Mouse (Mus musculus) small intestine, adult 2 months (tissue): ENCODE results near the gene Gm11627. TPM values are rescaled to one million over a fixed set of nuclear protein-coding genes. Genes with fewer than 3 reads are reported as not detected.
"Not testable (repeated sequence)": the region's sequence is repeated elsewhere in the genome, so short reads cannot be mapped to it uniquely, and the experiment has no call there.

Source experiments
- H3K27ac ChIP-seq: fragments of 200-500 bp; 2 replicates; pipeline ENCODE4 v1.5.1; 2012; ENCODE audit warnings: low read depth, low read length, control low read depth, inconsistent platforms; ENCODE audit not compliant: insufficient read depth
- H3K27me3 ChIP-seq: fragments of 200-500 bp; 2 replicates; pipeline ENCODE4 v1.6.1; 2012; ENCODE audit warnings: mild to moderate bottlenecking, moderate library complexity, low read length, inconsistent platforms; ENCODE audit not compliant: control insufficient read depth, insufficient read depth
- H3K36me3 ChIP-seq: fragments of 200-500 bp; 2 replicates; pipeline ENCODE4 v1.6.1; 2012; ENCODE audit warnings: mild to moderate bottlenecking, low read length, control low read depth, inconsistent platforms; ENCODE audit not compliant: control insufficient read depth, insufficient read depth
- H3K4me1 ChIP-seq: fragments of 200-500 bp; 2 replicates; pipeline ENCODE4 v1.6.1; 2012; ENCODE audit warnings: low read length, inconsistent platforms, mixed read lengths; ENCODE audit not compliant: control insufficient read depth, insufficient read depth, insufficient read length
- H3K4me3 ChIP-seq: fragments of 200-500 bp; 2 replicates; pipeline ENCODE4 v1.5.1; 2012; ENCODE audit warnings: low read depth, mild to moderate bottlenecking, control low read depth, inconsistent platforms, low read length, moderate library complexity
- CTCF ChIP-seq: fragments of 200-500 bp; IDR thresholded peaks from 2 replicates; pipeline ENCODE4 v1.5.1; 2012; ENCODE audit warnings: low read depth, mild to moderate bottlenecking, control low read depth, inconsistent platforms, low read length, moderate library complexity, mixed read lengths; ENCODE audit not compliant: insufficient replicate concordance, insufficient read length; ENCODE audit errors: extremely low read depth
- POLR2A ChIP-seq: fragments of 200-500 bp; IDR thresholded peaks from 2 replicates; pipeline ENCODE4 v1.6.1; 2012; ENCODE audit warnings: low read depth, mild to moderate bottlenecking, control low read depth, inconsistent platforms, low read length, moderate library complexity
- WGBS: fragments of 180-500 bp; shearing (Covaris S2); methylation state at CpG from one replicate; pipeline ENCODE4 v1.1.7; 2018; 5-methylcytosine and 5-hydroxymethylcytosine counted together
- polyA plus RNA-seq: library from polyadenylated mRNA; depleted of rRNA; stranded (reverse); fragments of >200 nt; gene quantifications from 2 replicates; pipeline ENCODE4 v1.2.3, GENCODE M21; 2012

The Gm11627 gene
- polyA plus RNA-seq, 1 experiment = 0.51 TPM

GRCm38 (mm10) chr11:102556716-102557074, 22.6 kb downstream of the Gm11627 start:
- TF ChIP-seq CTCF (no peak), POLR2A (no peak)
- H3K4me3 ChIP-seq = no peak overlapping the region
- peaks cover 6% of the 10 kb centered on the region; the same call in 1 of the 2 replicates for H3K4me1 ChIP-seq
- H3K27ac ChIP-seq = peak overlapping the region; percentile 73
- whole genome bisulfite sequencing = 0% methylated on average over 3 of the region's 3 CpGs
- no peaks in the 10 kb centered on the region for H3K36me3 ChIP-seq
- H3K27me3 ChIP-seq = no peaks in the 10 kb centered on the region

DNA sequence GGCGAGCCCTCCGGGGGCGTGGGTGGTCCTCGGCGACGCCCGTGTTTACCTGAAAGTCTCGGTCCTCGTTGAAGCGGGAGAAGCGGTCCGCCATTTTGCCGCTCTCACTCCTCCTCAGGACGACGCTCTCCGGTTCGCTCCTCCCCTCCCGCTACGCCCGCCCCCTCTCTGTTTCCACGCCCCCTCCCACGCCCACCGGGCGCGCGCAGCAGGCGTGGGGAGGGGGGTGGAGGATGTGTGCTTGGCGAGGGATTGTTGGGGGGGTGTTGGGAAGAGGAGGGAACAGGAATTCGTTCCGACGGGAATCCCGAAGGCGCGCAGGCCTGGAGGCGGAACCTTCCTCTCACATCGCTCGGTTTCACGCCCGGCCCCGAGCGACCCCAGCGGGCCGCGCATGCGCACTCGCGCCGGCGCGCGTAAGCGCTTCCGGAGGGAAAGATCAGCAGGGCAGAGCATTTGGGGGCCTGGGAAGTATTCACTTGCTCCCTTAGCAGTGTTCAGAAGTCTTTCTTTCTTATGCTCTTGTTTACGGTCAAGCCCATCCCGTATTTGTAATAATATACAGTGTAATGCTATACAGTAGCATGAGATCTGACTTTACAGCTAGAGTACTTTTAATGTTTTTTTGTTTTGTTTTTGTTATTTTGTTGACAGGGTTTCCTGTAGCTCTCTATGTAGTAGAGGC, 23.1 kb downstream of the Gm11627 start, which contains the start of gene Gpatch8:
Gene Gpatch8 (minus strand): TSS at position 362 of the 685 bp plus-strand sequence.
- under 1% methylated on average over 53 of the region's 55 CpGs for WGBS
- Histone ChIP-seq H3K27ac (peak within 1 kb of the TSS; percentile 73), H3K36me3 (no peaks in the 10 kb centered on the region), H3K27me3 (no peaks in the 10 kb centered on the region), H3K4me1 (peaks cover 6% of the 10 kb centered on the region; the same call in 1 of the 2 replicates), H3K4me3 (peak within 1 kb of the TSS; percentile 96)
- TF ChIP-seq CTCF (no peak), POLR2A (peak; percentile 76)

DNA sequence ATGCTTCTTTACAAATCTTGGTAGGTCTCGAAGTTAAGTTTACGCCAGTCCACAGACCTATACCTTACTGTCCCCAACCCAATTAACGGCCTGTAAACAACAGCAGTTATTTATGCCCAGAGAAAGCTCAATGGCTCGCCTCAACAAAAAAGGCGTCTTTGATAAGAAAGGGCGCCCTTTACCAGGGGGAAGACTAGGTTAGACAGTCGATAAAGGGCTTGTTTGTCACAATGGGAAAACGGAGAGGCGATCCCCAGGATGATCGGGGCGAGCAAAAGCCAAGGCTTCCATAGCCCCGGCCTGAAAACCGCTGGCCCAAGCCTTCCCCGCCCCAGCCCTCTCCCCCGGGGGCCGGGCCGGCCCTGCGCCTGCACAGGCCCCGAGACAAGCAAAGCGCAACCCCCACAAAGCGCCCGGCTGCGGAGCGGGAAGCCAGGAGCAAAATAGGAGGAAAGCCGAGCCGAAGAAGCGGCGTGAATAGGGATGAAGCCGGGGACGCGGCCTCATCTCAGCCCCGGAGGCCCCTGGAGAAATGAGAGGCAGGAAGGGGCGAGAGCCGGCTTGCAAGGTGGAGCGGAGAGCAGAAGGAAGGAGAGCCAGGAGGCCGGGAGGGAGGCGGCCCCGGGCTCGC, 23.7 kb downstream of the Gm11627 start:
- Histone ChIP-seq H3K4me3 (peak overlapping the region; percentile 96), H3K27me3 (no peaks in the 10 kb centered on the region), H3K4me1 (peaks cover 6% of the 10 kb centered on the region; the same call in 1 of the 2 replicates), H3K27ac (peak overlapping the region; percentile 62), H3K36me3 (no peaks in the 10 kb centered on the region; the same call in 1 of the 2 replicates)
- under 1% methylated on average over 38 of the region's 39 CpGs for WGBS
- TF ChIP-seq CTCF (no peak), POLR2A (no peak)

DNA sequence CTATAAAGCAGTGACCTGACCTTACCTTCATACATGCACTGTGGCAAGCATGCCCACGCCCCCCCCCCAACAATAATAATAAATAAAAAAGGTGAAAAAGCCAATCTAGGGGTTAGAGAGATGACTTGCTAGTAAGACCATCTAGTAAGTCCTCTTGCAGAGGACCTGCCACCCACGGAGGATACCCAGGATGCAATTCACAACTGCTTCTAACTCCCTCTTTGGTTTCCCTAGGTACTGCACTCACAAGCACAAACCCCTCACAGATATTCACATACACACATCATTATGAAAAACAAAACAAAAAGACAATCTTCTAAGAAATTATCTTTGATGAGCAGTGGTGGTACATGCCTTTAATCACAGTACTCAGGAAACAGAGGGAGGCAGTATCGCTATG, 27.2 kb downstream of the Gm11627 start:
- Histone ChIP-seq H3K27ac (no peak overlapping the region), H3K27me3 (no peaks in the 10 kb centered on the region), H3K36me3 (peaks cover 8% of the 10 kb centered on the region), H3K4me3 (no peak overlapping the region), H3K4me1 (peaks cover 3% of the 10 kb centered on the region; the same call in 1 of the 2 replicates)
- TF ChIP-seq POLR2A (no peak), CTCF (no peak)
- WGBS = 90% methylated on average over 3 of the region's 3 CpGs

- Histone ChIP-seq H3K4me3 (no peak overlapping the region), H3K27me3 (no peaks in the 10 kb centered on the region), H3K36me3 (peaks cover 8% of the 10 kb centered on the region), H3K27ac (no peak overlapping the region), H3K4me1 (peaks cover 3% of the 10 kb centered on the region; the same call in 1 of the 2 replicates)
- TF ChIP-seq POLR2A = no peak
- no peak for TF ChIP-seq CTCF
Measured at GRCm38 (mm10) chr11:102551176-102551575, 28.1 kb downstream of the Gm11627 start.

DNA sequence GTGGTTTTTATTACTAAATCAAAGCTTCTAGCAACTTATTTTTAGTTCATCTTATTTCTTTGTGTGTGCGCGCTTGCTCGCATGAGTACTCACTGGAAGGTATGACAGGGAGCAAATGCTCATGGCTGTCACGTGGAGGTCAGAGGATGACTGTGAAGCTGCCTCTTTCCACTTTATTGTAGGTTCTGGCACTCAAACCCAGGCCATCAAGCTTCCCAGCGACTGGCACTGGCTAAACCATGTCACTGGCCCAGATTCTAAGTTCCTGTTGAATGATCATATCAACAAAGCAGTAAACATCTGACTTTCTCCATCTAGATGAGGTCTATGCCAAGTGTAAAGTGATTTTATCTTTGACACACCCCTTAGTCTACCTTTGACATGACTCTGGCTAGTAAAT, 37.8 kb downstream of the Gm11627 start:
- TF ChIP-seq POLR2A = no peak
- peak; percentile 11; the same call in 1 of the 2 replicates for TF ChIP-seq CTCF
- H3K27me3 ChIP-seq = no peaks in the 10 kb centered on the region
- H3K36me3 ChIP-seq = peaks cover 8% of the 10 kb centered on the region; the same call in 1 of the 2 replicates
- H3K4me1 ChIP-seq = peaks cover 15% of the 10 kb centered on the region; the same call in 1 of the 2 replicates
- H3K4me3 ChIP-seq = no peak overlapping the region
- peak overlapping the region; percentile 6; the same call in 1 of the 2 replicates for H3K27ac ChIP-seq
- 53% methylated on average over 5 of the region's 5 CpGs for WGBS

DNA sequence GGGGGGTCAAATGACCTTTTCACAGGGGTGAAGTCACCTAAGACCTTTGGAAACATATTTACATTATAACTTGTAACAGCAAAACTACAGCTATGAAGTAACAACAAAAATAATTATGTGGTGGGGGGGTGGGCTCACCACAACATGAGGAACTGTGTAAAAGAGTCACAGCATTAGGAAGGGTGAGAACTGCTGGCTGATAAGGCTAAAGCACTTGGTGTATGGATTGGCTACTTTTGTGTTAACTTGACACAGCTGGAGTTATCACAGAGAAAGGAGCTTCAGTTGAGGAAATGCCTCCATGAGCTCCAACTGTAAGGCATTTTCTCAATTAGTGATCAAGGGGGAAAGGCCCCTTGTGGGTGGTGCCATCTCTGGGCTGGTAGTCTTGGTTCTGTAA, 39.0 kb downstream of the Gm11627 start:
- Histone ChIP-seq H3K4me1 (peaks cover 13% of the 10 kb centered on the region; the same call in 1 of the 2 replicates), H3K36me3 (peaks cover 12% of the 10 kb centered on the region)
- not testable (repeated sequence) for H3K27ac ChIP-seq, H3K27me3 ChIP-seq, H3K4me3 ChIP-seq
